Mouse (Mus musculus): Measurements from ENCODE around the gene Ppm1h.

Gene Ppm1h

GRCm38 (mm10) chr10:122823642-122824041 lies 145.1 kb downstream of the Ppm1h start:
- in situ Hi-C loops (cut with MboI; ENCODE audit: low pct_unique_long_range_greater_than_20kb in 1 of 2, low sequenced_read_pairs in 2 of 2, unreplicated experiment in 1 of 2) = no loop called here

- in situ Hi-C loops (cut with MboI; ENCODE audit: low pct_unique_long_range_greater_than_20kb in 1 of 2, low sequenced_read_pairs in 2 of 2, unreplicated experiment in 1 of 2) = no loop called here
Measured at GRCm38 (mm10) chr10:122826696-122827331, 148.3 kb downstream of the Ppm1h start.

- in situ Hi-C loops (cut with MboI; ENCODE audit: low pct_unique_long_range_greater_than_20kb in 1 of 2, low sequenced_read_pairs in 2 of 2, unreplicated experiment in 1 of 2) = no loop called here
Measured at GRCm38 (mm10) chr10:122827719-122828414, 149.3 kb downstream of the Ppm1h start.

GRCm38 (mm10) chr10:122829801-122830217 lies 151.2 kb downstream of the Ppm1h start:
- in situ Hi-C loops (cut with MboI; ENCODE audit: low pct_unique_long_range_greater_than_20kb in 1 of 2, low sequenced_read_pairs in 2 of 2, unreplicated experiment in 1 of 2) = no loop called here

GRCm38 (mm10) chr10:122830638-122831037 lies 152.1 kb downstream of the Ppm1h start:
- in situ Hi-C loops (cut with MboI; ENCODE audit: low pct_unique_long_range_greater_than_20kb in 1 of 2, low sequenced_read_pairs in 2 of 2, unreplicated experiment in 1 of 2) = no loop called here

GRCm38 (mm10) chr10:122842014-122842413 lies 163.5 kb downstream of the Ppm1h start:
- in situ Hi-C loops (cut with MboI; ENCODE audit: low pct_unique_long_range_greater_than_20kb in 1 of 2, low sequenced_read_pairs in 2 of 2, unreplicated experiment in 1 of 2) = no loop called here

- in situ Hi-C loops (cut with MboI; ENCODE audit: low pct_unique_long_range_greater_than_20kb in 1 of 2, low sequenced_read_pairs in 2 of 2, unreplicated experiment in 1 of 2) = no loop called here
Measured at GRCm38 (mm10) chr10:122842961-122843360, 164.4 kb downstream of the Ppm1h start.

- in situ Hi-C loops (cut with MboI; ENCODE audit: low pct_unique_long_range_greater_than_20kb in 1 of 2, low sequenced_read_pairs in 2 of 2, unreplicated experiment in 1 of 2) = no loop called here
Measured at GRCm38 (mm10) chr10:122845471-122845870, 166.9 kb downstream of the Ppm1h start.

- in situ Hi-C loops (cut with MboI; ENCODE audit: low pct_unique_long_range_greater_than_20kb in 1 of 2, low sequenced_read_pairs in 2 of 2, unreplicated experiment in 1 of 2) = no loop called here
Measured at GRCm38 (mm10) chr10:122846476-122846875, 167.9 kb downstream of the Ppm1h start.

- in situ Hi-C loops (cut with MboI; ENCODE audit: low pct_unique_long_range_greater_than_20kb in 1 of 2, low sequenced_read_pairs in 2 of 2, unreplicated experiment in 1 of 2) = no loop called here
Measured at GRCm38 (mm10) chr10:122848020-122848457, 169.5 kb downstream of the Ppm1h start.

- in situ Hi-C loops (cut with MboI; ENCODE audit: low pct_unique_long_range_greater_than_20kb in 1 of 2, low sequenced_read_pairs in 2 of 2, unreplicated experiment in 1 of 2) = no loop called here
Measured at GRCm38 (mm10) chr10:122851267-122852160, 173.0 kb downstream of the Ppm1h start.

- in situ Hi-C loops (cut with MboI; ENCODE audit: low pct_unique_long_range_greater_than_20kb in 1 of 2, low sequenced_read_pairs in 2 of 2, unreplicated experiment in 1 of 2) = no loop called here
Measured at GRCm38 (mm10) chr10:122854571-122854970, 176.0 kb downstream of the Ppm1h start.

- in situ Hi-C loops (cut with MboI; ENCODE audit: low pct_unique_long_range_greater_than_20kb in 1 of 2, low sequenced_read_pairs in 2 of 2, unreplicated experiment in 1 of 2) = no loop called here
Measured at GRCm38 (mm10) chr10:122855149-122855548, 176.6 kb downstream of the Ppm1h start.

GRCm38 (mm10) chr10:122856040-122856764 lies 177.6 kb downstream of the Ppm1h start:
- in situ Hi-C loops (cut with MboI; ENCODE audit: low pct_unique_long_range_greater_than_20kb in 1 of 2, low sequenced_read_pairs in 2 of 2, unreplicated experiment in 1 of 2) = no loop called here

GRCm38 (mm10) chr10:122857155-122857554 lies 178.6 kb downstream of the Ppm1h start:
- in situ Hi-C loops (cut with MboI; ENCODE audit: low pct_unique_long_range_greater_than_20kb in 1 of 2, low sequenced_read_pairs in 2 of 2, unreplicated experiment in 1 of 2) = no loop called here

- in situ Hi-C loops (cut with MboI; ENCODE audit: low pct_unique_long_range_greater_than_20kb in 1 of 2, low sequenced_read_pairs in 2 of 2, unreplicated experiment in 1 of 2) = no loop called here
Measured at GRCm38 (mm10) chr10:122858904-122859641, 180.5 kb downstream of the Ppm1h start.

GRCm38 (mm10) chr10:122859642-122859997 lies 181.1 kb downstream of the Ppm1h start:
- in situ Hi-C loops (cut with MboI; ENCODE audit: low pct_unique_long_range_greater_than_20kb in 1 of 2, low sequenced_read_pairs in 2 of 2, unreplicated experiment in 1 of 2) = no loop called here

- in situ Hi-C loops (cut with MboI; ENCODE audit: low pct_unique_long_range_greater_than_20kb in 1 of 2, low sequenced_read_pairs in 2 of 2, unreplicated experiment in 1 of 2) = no loop called here
Measured at GRCm38 (mm10) chr10:122860076-122860475, 181.5 kb downstream of the Ppm1h start.
